ENCODE assay signal across 17 mouse cellular contexts in genomic region chr12:36216230-36216629, GRCm38 (mm10). TPM values are rescaled to one million over a fixed set of nuclear protein-coding genes. Genes with fewer than 3 reads are reported as not detected.
A peak's percentile ranks its signal among the peaks of the same experiment; 100 is the strongest.
DNase-seq lines count a peak whose midpoint lies in the region; ATAC-seq and TF ChIP-seq lines count a peak whose summit lies in the region.
"Had no signal": no experiment of that assay in that cellular context is flagged by ENCODE, and none has a peak within 500 bp of the region (broad histone marks: within the 10 kb centered on the region; RNA-seq: fewer than 3 reads in every experiment).

No protein-coding gene starts in this region.

- no peak for DNase-seq in hindbrain, embryonic 10.5 days (ENCODE audit: low spot score)
- DNase-seq in midbrain, postnatal 0 days (ENCODE audit: low spot score), result no peak
- DNase-seq in stomach, postnatal 0 days (ENCODE audit: low spot score), result no peak
- no peak for DNase-seq in kidney, postnatal 36 days
- DNase-seq: adrenal gland, adult 2 months; cerebellum, postnatal 10 days; left cerebral cortex, postnatal 4 days; right cerebral cortex, postnatal 25 days had no signal

- no peaks in the 10 kb centered on the region for H3K36me3 ChIP-seq in hindbrain, embryonic 15.5 days
- H3K36me3 ChIP-seq in hindbrain, embryonic 10.5 days, result no peaks in the 10 kb centered on the region
- H3K36me3 ChIP-seq in midbrain, embryonic 12.5 days, result no peaks in the 10 kb centered on the region
- H3K36me3 ChIP-seq in midbrain, postnatal 0 days (ENCODE audit: insufficient read depth, low read length), result no peaks in the 10 kb centered on the region
- no peaks in the 10 kb centered on the region for H3K36me3 ChIP-seq in intestine, postnatal 0 days (ENCODE audit: control insufficient read depth, insufficient read depth)
- no peaks in the 10 kb centered on the region for H3K36me3 ChIP-seq in stomach, postnatal 0 days (ENCODE audit: control insufficient read depth, insufficient read depth, low read length)
- H3K36me3 ChIP-seq: forebrain, embryonic 15.5 days had no signal

- ATAC-seq in hindbrain, embryonic 15.5 days (ENCODE audit: low FRiP score, low read depth), result peak; percentile 55
- ATAC-seq in midbrain, embryonic 12.5 days (ENCODE audit: low FRiP score, low read depth), result peak; percentile 55; the same call in 1 of the 2 replicates
- no peak for ATAC-seq in midbrain, postnatal 0 days (ENCODE audit: low FRiP score)
- ATAC-seq in intestine, postnatal 0 days, result no peak; the same call in 1 of the 2 replicates
- no peak; the same call in 1 of the 2 replicates for ATAC-seq in stomach, postnatal 0 days (ENCODE audit: low FRiP score, low TSS enrichment)
- ATAC-seq: forebrain, embryonic 15.5 days had no signal

- no peaks in the 10 kb centered on the region for H3K9me3 ChIP-seq in hindbrain, embryonic 15.5 days
- no peaks in the 10 kb centered on the region for H3K9me3 ChIP-seq in hindbrain, embryonic 10.5 days
- no peaks in the 10 kb centered on the region for H3K9me3 ChIP-seq in midbrain, embryonic 12.5 days
- H3K9me3 ChIP-seq in midbrain, postnatal 0 days (ENCODE audit: low read length), result no peaks in the 10 kb centered on the region
- no peaks in the 10 kb centered on the region for H3K9me3 ChIP-seq in intestine, postnatal 0 days (ENCODE audit: control insufficient read depth)
- H3K9me3 ChIP-seq in stomach, postnatal 0 days (ENCODE audit: control insufficient read depth, low read length), result no peaks in the 10 kb centered on the region
- H3K9me3 ChIP-seq: forebrain, embryonic 15.5 days had no signal

- H3K9ac ChIP-seq in hindbrain, embryonic 15.5 days, result no peak overlapping the region
- no peak overlapping the region for H3K9ac ChIP-seq in midbrain, embryonic 12.5 days (replicated peaks)
- no peak overlapping the region for H3K9ac ChIP-seq in midbrain, postnatal 0 days (replicated peaks; ENCODE audit: low read length, poor library complexity, severe bottlenecking)
- no peak overlapping the region for H3K9ac ChIP-seq in intestine, postnatal 0 days (ENCODE audit: low read depth, low read length)
- no peak overlapping the region for H3K9ac ChIP-seq in stomach, postnatal 0 days (ENCODE audit: low read length)
- H3K9ac ChIP-seq: forebrain, embryonic 15.5 days; liver, embryonic 14.5 days had no signal

- H3K27me3 ChIP-seq in hindbrain, embryonic 15.5 days, result no peaks in the 10 kb centered on the region
- no peaks in the 10 kb centered on the region for H3K27me3 ChIP-seq in hindbrain, embryonic 10.5 days (ENCODE audit: insufficient read depth, poor library complexity, severe bottlenecking)
- H3K27me3 ChIP-seq in midbrain, embryonic 12.5 days, result no peaks in the 10 kb centered on the region
- no peaks in the 10 kb centered on the region for H3K27me3 ChIP-seq in midbrain, postnatal 0 days (ENCODE audit: insufficient read depth, low read length)
- no peaks in the 10 kb centered on the region for H3K27me3 ChIP-seq in intestine, postnatal 0 days (replicated peaks; ENCODE audit: control insufficient read depth, insufficient read depth, low read length)
- no peaks in the 10 kb centered on the region for H3K27me3 ChIP-seq in stomach, postnatal 0 days (ENCODE audit: control insufficient read depth, insufficient read depth, low read length)
- H3K27me3 ChIP-seq: forebrain, embryonic 15.5 days had no signal

- TF ChIP-seq CTCF in midbrain, postnatal 0 days (IDR thresholded peaks at IDR 0.05), result no peak
- no peak for TF ChIP-seq CTCF in intestine, postnatal 0 days (IDR thresholded peaks at IDR 0.05; ENCODE audit: low read depth)
- no peak for TF ChIP-seq CTCF in stomach, postnatal 0 days (IDR thresholded peaks at IDR 0.05; ENCODE audit: low read depth)

- no peak overlapping the region for H3K4me3 ChIP-seq in hindbrain, embryonic 15.5 days
- no peak overlapping the region for H3K4me3 ChIP-seq in hindbrain, embryonic 10.5 days
- H3K4me3 ChIP-seq in midbrain, embryonic 12.5 days, result no peak overlapping the region
- H3K4me3 ChIP-seq in midbrain, postnatal 0 days (ENCODE audit: low read depth, low read length), result no peak overlapping the region
- no peak overlapping the region for H3K4me3 ChIP-seq in intestine, postnatal 0 days (ENCODE audit: low read depth, low read length)
- no peak overlapping the region for H3K4me3 ChIP-seq in stomach, postnatal 0 days (ENCODE audit: low read depth, low read length)
- H3K4me3 ChIP-seq: forebrain, embryonic 15.5 days had no signal

- no peak overlapping the region for H3K27ac ChIP-seq in hindbrain, embryonic 15.5 days (replicated peaks)
- no peak overlapping the region for H3K27ac ChIP-seq in hindbrain, embryonic 10.5 days
- H3K27ac ChIP-seq in midbrain, embryonic 12.5 days (replicated peaks), result no peak overlapping the region
- no peak overlapping the region for H3K27ac ChIP-seq in midbrain, postnatal 0 days (ENCODE audit: low read depth, low read length)
- H3K27ac ChIP-seq in intestine, postnatal 0 days (ENCODE audit: low read depth, low read length), result no peak overlapping the region
- H3K27ac ChIP-seq in stomach, postnatal 0 days (replicated peaks), result no peak overlapping the region
- H3K27ac ChIP-seq: forebrain, embryonic 15.5 days; liver, embryonic 14.5 days had no signal

- WGBS in hindbrain, embryonic 15.5 days, result 57% methylated on average over 4 of the region's 4 CpGs
- whole genome bisulfite sequencing in hindbrain, embryonic 10.5 days, result 74% methylated on average over 4 of the region's 4 CpGs
- 69% methylated on average over 4 of the region's 4 CpGs for WGBS in midbrain, embryonic 12.5 days
- 60% methylated on average over 4 of the region's 4 CpGs for WGBS in midbrain, postnatal 0 days
- WGBS in intestine, postnatal 0 days, result 59% methylated on average over 4 of the region's 4 CpGs
- 46% methylated on average over 4 of the region's 4 CpGs for WGBS in stomach, postnatal 0 days

- H3K4me2 ChIP-seq in hindbrain, embryonic 15.5 days, result no peak overlapping the region
- no peak overlapping the region for H3K4me2 ChIP-seq in midbrain, embryonic 12.5 days (replicated peaks)
- H3K4me2 ChIP-seq in midbrain, postnatal 0 days (ENCODE audit: low read depth, low read length, poor library complexity, severe bottlenecking), result no peak overlapping the region
- peak overlapping the region; percentile 50; the same call in 1 of the 2 replicates for H3K4me2 ChIP-seq in intestine, postnatal 0 days (replicated peaks; ENCODE audit: low read depth)
- H3K4me2 ChIP-seq in stomach, postnatal 0 days (replicated peaks; ENCODE audit: low read depth), result peak overlapping the region; percentile 43
- H3K4me2 ChIP-seq: forebrain, embryonic 15.5 days had no signal

- no peak for TF ChIP-seq EP300 in stomach, postnatal 0 days (optimal IDR thresholded peaks at IDR 0.05)

- no peaks in the 10 kb centered on the region for H3K4me1 ChIP-seq in hindbrain, embryonic 15.5 days (replicated peaks)
- no peaks in the 10 kb centered on the region for H3K4me1 ChIP-seq in hindbrain, embryonic 10.5 days (replicated peaks)
- H3K4me1 ChIP-seq in midbrain, embryonic 12.5 days, result no peaks in the 10 kb centered on the region
- H3K4me1 ChIP-seq in midbrain, postnatal 0 days (ENCODE audit: insufficient read depth, low read length), result no peaks in the 10 kb centered on the region
- H3K4me1 ChIP-seq in intestine, postnatal 0 days (replicated peaks; ENCODE audit: control insufficient read depth, insufficient read depth, low read length), result no peaks in the 10 kb centered on the region
- H3K4me1 ChIP-seq in stomach, postnatal 0 days (replicated peaks; ENCODE audit: control insufficient read depth, insufficient read depth), result no peaks in the 10 kb centered on the region
- H3K4me1 ChIP-seq: forebrain, embryonic 15.5 days had no signal

RNA-seq across cellular contexts. Expression of gene Lrrc72, which starts 37.0 kb away (rescaled TPM):
- polyA plus RNA-seq in hindbrain, embryonic 15.5 days (2015; fragmentation: Nextera tagmentation; extraction: Ambion mirVana), result not detected in 2 replicates
- polyA plus RNA-seq in hindbrain, embryonic 10.5 days (2016; fragmentation: Nextera tagmentation; extraction: Ambion mirVana), result not detected in 2 replicates
- not detected in 2 replicates for polyA plus RNA-seq in midbrain, embryonic 12.5 days (2016; fragmentation: Nextera tagmentation; extraction: Ambion mirVana)
- not detected in 2 replicates for total RNA-seq in midbrain, postnatal 0 days (2014; rRNA removed)
- not detected in 2 replicates for polyA plus RNA-seq in midbrain, postnatal 0 days (2015; fragmentation: Nextera tagmentation; extraction: Ambion mirVana)
- polyA plus RNA-seq in intestine, postnatal 0 days (2015; fragmentation: Nextera tagmentation; extraction: Ambion mirVana), result not detected in 2 replicates
- polyA plus RNA-seq in stomach, postnatal 0 days (2015; fragmentation: Nextera tagmentation; extraction: Ambion mirVana), result not detected in 2 replicates
- total RNA-seq: adrenal gland, adult 2 months; heart, postnatal 25 days; layer of hippocampus, postnatal 10 days; left cerebral cortex, postnatal 4 days had no signal
- polyA plus RNA-seq: adrenal gland, adult 2 months; embryonic facial prominence, embryonic 11.5 days; forebrain, embryonic 15.5 days; gonadal fat pad, adult 2 months; liver, embryonic 14.5 days had no signal

RNA-seq across cellular contexts. Expression of gene Bzw2, which starts 58.4 kb away (rescaled TPM):
- 343 and 347 TPM in 2 replicates for polyA plus RNA-seq in hindbrain, embryonic 15.5 days (2015; fragmentation: Nextera tagmentation; extraction: Ambion mirVana)
- 258 and 260 TPM in 2 replicates for polyA plus RNA-seq in hindbrain, embryonic 10.5 days (2016; fragmentation: Nextera tagmentation; extraction: Ambion mirVana)
- polyA plus RNA-seq in midbrain, embryonic 12.5 days (2016; fragmentation: Nextera tagmentation; extraction: Ambion mirVana), result 292 and 313 TPM in 2 replicates
- total RNA-seq in midbrain, postnatal 0 days (2014; rRNA removed), result 213 and 269 TPM in 2 replicates
- 276 and 301 TPM in 2 replicates for polyA plus RNA-seq in midbrain, postnatal 0 days (2015; fragmentation: Nextera tagmentation; extraction: Ambion mirVana)
- 71.9 and 75.3 TPM in 2 replicates for polyA plus RNA-seq in intestine, postnatal 0 days (2015; fragmentation: Nextera tagmentation; extraction: Ambion mirVana)
- 117 and 122 TPM in 2 replicates for polyA plus RNA-seq in stomach, postnatal 0 days (2015; fragmentation: Nextera tagmentation; extraction: Ambion mirVana)

RNA-seq across cellular contexts. Expression of gene Ankmy2, which starts 59.3 kb away (rescaled TPM):
- 67.7 and 75.4 TPM in 2 replicates for polyA plus RNA-seq in hindbrain, embryonic 15.5 days (2015; fragmentation: Nextera tagmentation; extraction: Ambion mirVana)
- 20.5 and 23.3 TPM in 2 replicates for polyA plus RNA-seq in hindbrain, embryonic 10.5 days (2016; fragmentation: Nextera tagmentation; extraction: Ambion mirVana)
- 33.2 and 33.8 TPM in 2 replicates for polyA plus RNA-seq in midbrain, embryonic 12.5 days (2016; fragmentation: Nextera tagmentation; extraction: Ambion mirVana)
- 64.6 and 81.2 TPM in 2 replicates for total RNA-seq in midbrain, postnatal 0 days (2014; rRNA removed)
- polyA plus RNA-seq in midbrain, postnatal 0 days (2015; fragmentation: Nextera tagmentation; extraction: Ambion mirVana), result 87.2 and 88.5 TPM in 2 replicates
- 25.8 and 26.6 TPM in 2 replicates for polyA plus RNA-seq in intestine, postnatal 0 days (2015; fragmentation: Nextera tagmentation; extraction: Ambion mirVana)
- polyA plus RNA-seq in stomach, postnatal 0 days (2015; fragmentation: Nextera tagmentation; extraction: Ambion mirVana), result 27.4 and 29.6 TPM in 2 replicates

Comparison
In these comparisons a context has a peak if more than half of its experiments do, and no peak if none do; other contexts are left out.
1. ATAC-seq: peak in hindbrain, embryonic 15.5 days (single experiment) and midbrain, embryonic 12.5 days (single experiment); none in midbrain, postnatal 0 days (single experiment), intestine, postnatal 0 days (single experiment) and stomach, postnatal 0 days (single experiment).
2. H3K4me2 ChIP-seq: peak in intestine, postnatal 0 days (single experiment) and stomach, postnatal 0 days (single experiment); none in hindbrain, embryonic 15.5 days (single experiment), midbrain, embryonic 12.5 days (single experiment) and midbrain, postnatal 0 days (single experiment).